Mouse (Mus musculus): Measurements from ENCODE around the gene 4930518I15Rik. TPM values are rescaled to one million over a fixed set of nuclear protein-coding genes. Genes with fewer than 3 reads are reported as not detected.
"Not testable (repeated sequence)": the region's sequence is repeated elsewhere in the genome, so short reads cannot be mapped to it uniquely, and the experiment has no call there.

4930518I15Rik gene
- total and polyA plus RNA-seq, 3 experiments, result 0.23 to 0.60 TPM; not detected in 1

- Histone ChIP-seq H3K36me3 (ENCODE audit: control insufficient read depth in 1 of 2, insufficient read depth in 2 of 2, low read length in 2 of 2) (no peaks in the 10 kb centered on the region), H3K27me3 (ENCODE audit: control insufficient read depth in 1 of 2, insufficient read depth in 2 of 2, low read length in 2 of 2) (no peaks in the 10 kb centered on the region; a peak in 1 of 4 replicates)
- DNase-seq (ENCODE audit: low read depth, low spot score), result no peak
Measured at GRCm38 (mm10) chr2:156834336-156834735, 23.4 kb downstream of the 4930518I15Rik start.

DNA sequence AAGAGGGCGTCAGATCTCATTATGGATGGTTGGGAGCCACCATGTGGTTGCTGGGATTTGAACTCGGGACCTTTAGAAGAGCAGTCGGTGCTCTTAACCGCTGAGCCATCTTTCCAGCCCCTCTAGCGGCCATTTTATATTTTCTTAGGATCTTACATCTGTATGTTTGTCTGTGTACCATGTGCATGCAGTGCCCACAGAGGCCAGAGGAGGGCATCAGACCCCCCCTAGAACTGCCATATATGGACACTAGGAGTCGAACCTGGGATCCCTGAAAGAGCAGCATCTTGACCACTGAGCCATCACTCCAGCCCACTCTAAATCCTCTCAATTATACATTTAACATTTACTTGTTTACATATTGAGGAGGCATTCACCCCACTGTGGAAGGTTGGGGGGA, 32.6 kb downstream of the 4930518I15Rik start:
- DNase-seq (ENCODE audit: low read depth, low spot score); H3K27me3 ChIP-seq (ENCODE audit: control insufficient read depth in 1 of 2, insufficient read depth in 2 of 2, low read length in 2 of 2); H3K9ac ChIP-seq (ENCODE audit: control insufficient read depth, low read depth, low read length, poor library complexity, severe bottlenecking); H3K36me3 ChIP-seq (ENCODE audit: control insufficient read depth in 1 of 2, insufficient read depth in 2 of 2, low read length in 2 of 2); H3K79me2 ChIP-seq (ENCODE audit: control insufficient read depth, insufficient read depth, low read length, poor library complexity); H3K9me3 ChIP-seq (replicated peaks; ENCODE audit: insufficient read depth, low read length); H3K27ac ChIP-seq (ENCODE audit: control insufficient read depth, low read depth, low read length); H3K4me3 ChIP-seq (ENCODE audit: control insufficient read depth in 1 of 2, insufficient read depth in 1 of 2, low read depth in 2 of 2, low read length in 2 of 2); H3K4me1 ChIP-seq (ENCODE audit: control insufficient read depth in 1 of 2, insufficient read depth in 2 of 2, low read length in 2 of 2): not testable (repeated sequence)

More at GRCm38 (mm10) chr2:156834336-156834735, 23.4 kb downstream of the 4930518I15Rik start:
- Histone ChIP-seq H3K27ac (ENCODE audit: control insufficient read depth, low read depth, low read length) (no peak overlapping the region), H3K4me3 (ENCODE audit: control insufficient read depth in 1 of 2, insufficient read depth in 1 of 2, low read depth in 2 of 2, low read length in 2 of 2) (no peak overlapping the region), H3K9me3 (replicated peaks; ENCODE audit: insufficient read depth, low read length) (no peaks in the 10 kb centered on the region; the same call in 1 of the 2 replicates), H3K9ac (ENCODE audit: control insufficient read depth, low read depth, low read length, poor library complexity, severe bottlenecking) (no peak overlapping the region), H3K4me1 (ENCODE audit: control insufficient read depth in 1 of 2, insufficient read depth in 2 of 2, low read length in 2 of 2) (peaks cover 0 to 2% of the 10 kb centered on the region in 2 experiments; a peak in 1 of 4 replicates), H3K79me2 (ENCODE audit: control insufficient read depth, insufficient read depth, low read length, poor library complexity) (0 out of 2 replicates have a peak, but pooled peaks cover under 1% of the 10 kb centered on the region)
- no peak for TF ChIP-seq ETS1 (IDR thresholded peaks at IDR 0.05; ENCODE audit: low read depth, low read length)
- TF ChIP-seq MAX (IDR thresholded peaks at IDR 0.05; ENCODE audit: low read length), result no peak
- TF ChIP-seq TAL1 (IDR thresholded peaks at IDR 0.05; ENCODE audit: low read length), result no peak

DNA sequence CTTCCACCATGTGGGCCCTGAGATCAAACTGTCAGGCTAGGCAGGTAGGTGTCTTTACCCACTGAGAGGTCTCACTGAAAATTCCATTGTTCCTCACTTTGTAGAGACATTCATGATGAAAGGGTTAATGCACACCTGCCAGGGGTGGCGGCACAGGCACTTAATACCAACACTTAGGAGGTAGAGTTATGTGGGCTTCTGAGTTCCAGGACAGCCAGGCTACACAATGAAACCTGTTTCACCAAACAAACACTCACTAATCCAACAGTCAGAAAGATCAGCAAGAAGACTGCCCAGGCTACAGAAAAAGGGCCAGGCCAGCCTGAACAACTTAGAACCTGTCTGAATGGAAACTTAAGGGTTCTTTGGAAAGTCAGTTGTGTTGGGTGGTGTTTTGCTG, 41.6 kb downstream of the 4930518I15Rik start:
- Histone ChIP-seq H3K79me2 (ENCODE audit: control insufficient read depth, insufficient read depth, low read length, poor library complexity) (no peaks in the 10 kb centered on the region), H3K9me3 (replicated peaks; ENCODE audit: insufficient read depth, low read length) (no peaks in the 10 kb centered on the region), H3K4me1 (ENCODE audit: control insufficient read depth in 1 of 2, insufficient read depth in 2 of 2, low read length in 2 of 2) (no peaks in the 10 kb centered on the region), H3K4me3 (ENCODE audit: control insufficient read depth in 1 of 2, insufficient read depth in 1 of 2, low read depth in 2 of 2, low read length in 2 of 2) (no peak overlapping the region), H3K9ac (ENCODE audit: control insufficient read depth, low read depth, low read length, poor library complexity, severe bottlenecking) (no peak overlapping the region), H3K36me3 (ENCODE audit: control insufficient read depth in 1 of 2, insufficient read depth in 2 of 2, low read length in 2 of 2) (no peaks in the 10 kb centered on the region), H3K27me3 (ENCODE audit: control insufficient read depth in 1 of 2, insufficient read depth in 2 of 2, low read length in 2 of 2) (peaks cover 0 to 4% of the 10 kb centered on the region in 2 experiments; a peak in 1 of 4 replicates), H3K27ac (ENCODE audit: control insufficient read depth, low read depth, low read length) (no peak overlapping the region)
- no peak for DNase-seq (ENCODE audit: low read depth, low spot score)
- TF ChIP-seq MXI1 (IDR thresholded peaks at IDR 0.05; ENCODE audit: low read depth, low read length) (no peak), BHLHE40 (IDR thresholded peaks at IDR 0.05; ENCODE audit: borderline replicate concordance, low read depth, low read length) (no peak), RAD21 (IDR thresholded peaks at IDR 0.05; ENCODE audit: low read depth, low read length) (no peak), SIN3A (IDR thresholded peaks at IDR 0.05; ENCODE audit: low read length) (no peak), USF1 (IDR thresholded peaks at IDR 0.05; ENCODE audit: low read depth, low read length) (no peak), ZKSCAN1 (IDR thresholded peaks at IDR 0.05; ENCODE audit: low read depth, low read length) (no peak), POLR2A (IDR thresholded peaks at IDR 0.05; ENCODE audit: control insufficient read depth in 1 of 2, insufficient read depth in 1 of 2, low read depth in 1 of 2, low read length in 2 of 2, poor library complexity in 1 of 2) (no peak), MAFK (IDR thresholded peaks at IDR 0.05; ENCODE audit: borderline replicate concordance, low read depth, low read length) (no peak), CTCF (IDR thresholded peaks at IDR 0.05 in 2 of 3, conservative IDR thresholded peaks at IDR 0.05 in 1 of 3; ENCODE audit: control insufficient read depth in 1 of 3, insufficient read depth in 1 of 3, low read depth in 2 of 3, low read length in 3 of 3, poor library complexity in 1 of 3, severe bottlenecking in 1 of 3) (no peak), ELF1 (IDR thresholded peaks at IDR 0.05; ENCODE audit: low read depth, low read length) (no peak), MAZ (IDR thresholded peaks at IDR 0.05; ENCODE audit: low read depth, low read length) (no peak), E2F4 (IDR thresholded peaks at IDR 0.05; ENCODE audit: borderline replicate concordance, low read depth, low read length) (no peak)

Measured in MEL (cell line).